Mouse (Mus musculus) stomach, embryonic 15.5 days (tissue): ENCODE measurements at regions not wholly inside any gene's neighbourhood (a gene's known extent, or its start where the extent isn't known, plus 50 kb on each side); places are given as distances from the start of the nearest gene placed in this dataset.

ENCODE experiments used
- ATAC-seq: fragments of 200-750 bp; cut with Nextera tagmentation; 2 replicates; pipeline ENCODE4 v1.8.0; 2017; ENCODE audit warnings: low read depth, moderate number of reproducible peaks, moderate TSS enrichment; ENCODE audit not compliant: insufficient read depth, low FRiP score
- H3K27ac ChIP-seq: fragments of 300-500 bp; sonication (generic); 2 replicates; pipeline ENCODE4 v1.5.1; 2015; ENCODE audit warnings: mild to moderate bottlenecking, inconsistent platforms
- H3K27me3 ChIP-seq: fragments of 300-500 bp; sonication (generic); replicated peaks from 2 replicates; pipeline ENCODE4 v1.6.1; 2015; ENCODE audit warnings: inconsistent platforms
- H3K36me3 ChIP-seq: fragments of 300-500 bp; sonication (generic); 2 replicates; pipeline ENCODE4 v1.6.1; 2015; ENCODE audit warnings: inconsistent platforms
- H3K4me1 ChIP-seq: fragments of 300-500 bp; sonication (generic); 2 replicates; pipeline ENCODE4 v1.6.1; 2015; ENCODE audit warnings: inconsistent platforms
- H3K4me2 ChIP-seq: fragments of 300-500 bp; sonication (generic); 2 replicates; pipeline ENCODE4 v1.6.1; 2015; ENCODE audit warnings: mild to moderate bottlenecking, inconsistent platforms
- H3K4me3 ChIP-seq: fragments of 300-500 bp; sonication (generic); replicated peaks from 2 replicates; pipeline ENCODE4 v1.5.1; 2015; ENCODE audit warnings: inconsistent platforms
- H3K9ac ChIP-seq: fragments of 300-500 bp; sonication (generic); 2 replicates; pipeline ENCODE4 v1.6.1; 2015; ENCODE audit warnings: inconsistent platforms
- H3K9me3 ChIP-seq: fragments of 300-500 bp; sonication (generic); 2 replicates; pipeline ENCODE4 v1.6.1; 2016; ENCODE audit warnings: inconsistent platforms
- WGBS: fragments of 180-500 bp; shearing (Covaris S2); methylation state at CpG from one replicate; pipeline ENCODE4 v1.1.7; 2015; 5-methylcytosine and 5-hydroxymethylcytosine counted together

GRCm38 (mm10) chr2:179318046-179318445 lies 124.2 kb upstream of the Cdh4 start:
- Histone ChIP-seq H3K9ac (no peak overlapping the region), H3K4me1 (no peaks in the 10 kb centered on the region), H3K27me3 (no peaks in the 10 kb centered on the region), H3K4me3 (no peak overlapping the region), H3K36me3 (no peaks in the 10 kb centered on the region), H3K9me3 (no peaks in the 10 kb centered on the region), H3K27ac (no peak overlapping the region), H3K4me2 (no peak overlapping the region)
- 72% methylated on average over 6 of the region's 6 CpGs for WGBS
- ATAC-seq, result no peak

GRCm38 (mm10) chr2:179325242-179325641 lies 117.0 kb upstream of the Cdh4 start:
- Histone ChIP-seq H3K36me3 (no peaks in the 10 kb centered on the region), H3K9me3 (no peaks in the 10 kb centered on the region), H3K4me3 (no peak overlapping the region), H3K27me3 (no peaks in the 10 kb centered on the region), H3K27ac (no peak overlapping the region), H3K4me2 (no peak overlapping the region), H3K9ac (no peak overlapping the region), H3K4me1 (no peaks in the 10 kb centered on the region)
- 71% methylated on average over 5 of the region's 5 CpGs for WGBS
- no peak for ATAC-seq

GRCm38 (mm10) chr2:179332872-179333489 lies 109.2 kb upstream of the Cdh4 start:
- Histone ChIP-seq H3K9ac (no peak overlapping the region), H3K27ac (no peak overlapping the region), H3K4me1 (no peaks in the 10 kb centered on the region), H3K4me2 (no peak overlapping the region), H3K27me3 (no peaks in the 10 kb centered on the region), H3K4me3 (no peak overlapping the region), H3K36me3 (no peaks in the 10 kb centered on the region), H3K9me3 (no peaks in the 10 kb centered on the region)
- ATAC-seq, result no peak
- WGBS, result 43% methylated on average over 5 of the region's 5 CpGs

GRCm38 (mm10) chr2:179333587-179333986 lies 108.6 kb upstream of the Cdh4 start:
- no peak for ATAC-seq
- Histone ChIP-seq H3K27me3 (no peaks in the 10 kb centered on the region), H3K27ac (no peak overlapping the region), H3K9ac (no peak overlapping the region), H3K4me3 (no peak overlapping the region), H3K36me3 (no peaks in the 10 kb centered on the region), H3K4me1 (no peaks in the 10 kb centered on the region), H3K9me3 (no peaks in the 10 kb centered on the region), H3K4me2 (no peak overlapping the region)
- WGBS, result 77% methylated on average over 5 of the region's 5 CpGs

- Histone ChIP-seq H3K9me3 (no peaks in the 10 kb centered on the region), H3K4me1 (no peaks in the 10 kb centered on the region), H3K9ac (no peak overlapping the region), H3K4me2 (no peak overlapping the region), H3K36me3 (no peaks in the 10 kb centered on the region), H3K27ac (no peak overlapping the region), H3K27me3 (no peaks in the 10 kb centered on the region), H3K4me3 (no peak overlapping the region)
- WGBS, result 26% methylated on average over 1 of the region's 1 CpGs
- ATAC-seq, result no peak
These were observed 106.0 kb upstream of the Cdh4 start for GRCm38 (mm10) chr2:179336235-179336634.

GRCm38 (mm10) chr2:179352676-179353075 lies 89.6 kb upstream of the Cdh4 start:
- no peak overlapping the region for H3K4me3 ChIP-seq
- no peaks in the 10 kb centered on the region for H3K4me1 ChIP-seq
- no peak overlapping the region for H3K9ac ChIP-seq
- no peak overlapping the region for H3K27ac ChIP-seq
- WGBS, result 54% methylated on average over 3 of the region's 3 CpGs
- H3K4me2 ChIP-seq, result no peak overlapping the region
- H3K9me3 ChIP-seq, result no peaks in the 10 kb centered on the region
- no peaks in the 10 kb centered on the region for H3K36me3 ChIP-seq
- no peak for ATAC-seq
- no peaks in the 10 kb centered on the region for H3K27me3 ChIP-seq

GRCm38 (mm10) chr2:179354866-179355265 lies 87.4 kb upstream of the Cdh4 start:
- Histone ChIP-seq H3K4me1 (no peaks in the 10 kb centered on the region), H3K9ac (no peak overlapping the region), H3K36me3 (no peaks in the 10 kb centered on the region), H3K4me2 (no peak overlapping the region), H3K9me3 (no peaks in the 10 kb centered on the region), H3K4me3 (no peak overlapping the region), H3K27me3 (no peaks in the 10 kb centered on the region), H3K27ac (no peak overlapping the region)
- WGBS, result 80% methylated on average over 4 of the region's 5 CpGs
- ATAC-seq, result no peak

GRCm38 (mm10) chr2:179370882-179371546 lies 71.2 kb upstream of the Cdh4 start:
- no peak; the same call in 1 of the 2 replicates for ATAC-seq
- H3K4me3 ChIP-seq, result no peak overlapping the region
- H3K4me2 ChIP-seq, result no peak overlapping the region
- H3K36me3 ChIP-seq, result no peaks in the 10 kb centered on the region
- H3K27me3 ChIP-seq, result no peaks in the 10 kb centered on the region
- H3K4me1 ChIP-seq, result peaks cover 6% of the 10 kb centered on the region; the same call in 1 of the 2 replicates
- no peak overlapping the region for H3K9ac ChIP-seq
- no peaks in the 10 kb centered on the region for H3K9me3 ChIP-seq
- 39% methylated on average over 14 of the region's 14 CpGs for WGBS
- H3K27ac ChIP-seq, result no peak overlapping the region

GRCm38 (mm10) chr2:179371553-179371952 lies 70.7 kb upstream of the Cdh4 start:
- no peak overlapping the region for H3K4me2 ChIP-seq
- H3K9me3 ChIP-seq, result no peaks in the 10 kb centered on the region
- ATAC-seq, result no peak; the same call in 1 of the 2 replicates
- 51% methylated on average over 7 of the region's 7 CpGs for WGBS
- H3K36me3 ChIP-seq, result no peaks in the 10 kb centered on the region
- H3K4me3 ChIP-seq, result no peak overlapping the region
- peaks cover 6% of the 10 kb centered on the region; the same call in 1 of the 2 replicates for H3K4me1 ChIP-seq
- H3K27ac ChIP-seq, result no peak overlapping the region
- no peak overlapping the region for H3K9ac ChIP-seq
- H3K27me3 ChIP-seq, result no peaks in the 10 kb centered on the region

GRCm38 (mm10) chr2:179379691-179380443 lies 62.4 kb upstream of the Cdh4 start:
- no peaks in the 10 kb centered on the region for H3K9me3 ChIP-seq
- H3K27me3 ChIP-seq, result no peaks in the 10 kb centered on the region
- H3K4me1 ChIP-seq, result 0 out of 2 replicates have a peak, but pooled peaks cover 5% of the 10 kb centered on the region
- ATAC-seq, result no peak; the same call in 1 of the 2 replicates
- H3K36me3 ChIP-seq, result no peaks in the 10 kb centered on the region
- H3K4me2 ChIP-seq, result no peak overlapping the region
- H3K9ac ChIP-seq, result no peak overlapping the region
- no peak overlapping the region for H3K27ac ChIP-seq
- H3K4me3 ChIP-seq, result no peak overlapping the region
- WGBS, result 62% methylated on average over 11 of the region's 11 CpGs

GRCm38 (mm10) chr2:179380444-179380705 lies 61.9 kb upstream of the Cdh4 start:
- no peaks in the 10 kb centered on the region for H3K27me3 ChIP-seq
- ATAC-seq, result no peak
- H3K9me3 ChIP-seq, result no peaks in the 10 kb centered on the region
- WGBS, result 42% methylated on average over 4 of the region's 4 CpGs
- H3K27ac ChIP-seq, result no peak overlapping the region
- H3K4me3 ChIP-seq, result no peak overlapping the region
- H3K4me1 ChIP-seq, result 0 out of 2 replicates have a peak, but pooled peaks cover 5% of the 10 kb centered on the region
- H3K36me3 ChIP-seq, result no peaks in the 10 kb centered on the region
- H3K4me2 ChIP-seq, result no peak overlapping the region
- no peak overlapping the region for H3K9ac ChIP-seq

GRCm38 (mm10) chr2:179381916-179382315 lies 60.3 kb upstream of the Cdh4 start:
- H3K4me3 ChIP-seq, result no peak overlapping the region
- no peak overlapping the region for H3K4me2 ChIP-seq
- no peaks in the 10 kb centered on the region for H3K36me3 ChIP-seq
- H3K27me3 ChIP-seq, result no peaks in the 10 kb centered on the region
- H3K9me3 ChIP-seq, result no peaks in the 10 kb centered on the region
- no peak for ATAC-seq
- H3K4me1 ChIP-seq, result peaks cover 5% of the 10 kb centered on the region; the same call in 1 of the 2 replicates
- 95% methylated on average over 3 of the region's 3 CpGs for WGBS
- no peak overlapping the region for H3K27ac ChIP-seq
- H3K9ac ChIP-seq, result no peak overlapping the region
